Mouse (Mus musculus): ENCODE measurements around the gene Cep295. TPM values are rescaled to one million over a fixed set of nuclear protein-coding genes. Genes with fewer than 3 reads are reported as not detected.
"Not testable (repeated sequence)": the region's sequence is repeated elsewhere in the genome, so short reads cannot be mapped to it uniquely, and the experiment has no call there.

The Cep295 gene
- polyA plus RNA-seq, 1 experiment from 2014 or later = 11.7 TPM

GRCm38 (mm10) chr9:15302881-15303280 is 54.7 kb downstream of the Cep295 start:
- no peaks in the 10 kb centered on the region for H3K9me3 ChIP-seq
- no peak overlapping the region for H3K4me3 ChIP-seq (replicated peaks)
- H3K27me3 ChIP-seq (replicated peaks) = no peaks in the 10 kb centered on the region
- ATAC-seq = no peak
- no peak overlapping the region for H3K27ac ChIP-seq
- H3K4me2 ChIP-seq (replicated peaks) = no peak overlapping the region
- H3K9ac ChIP-seq = no peak overlapping the region
- WGBS = 81% methylated on average over 2 of the region's 2 CpGs
- H3K36me3 ChIP-seq = no peaks in the 10 kb centered on the region
- peaks cover 7% of the 10 kb centered on the region; the same call in 1 of the 2 replicates for H3K4me1 ChIP-seq (replicated peaks)

GRCm38 (mm10) chr9:15302006-15302405 is 55.6 kb downstream of the Cep295 start:
- not testable (repeated sequence) for H3K4me2 ChIP-seq (replicated peaks); ATAC-seq; H3K9ac ChIP-seq; H3K36me3 ChIP-seq; H3K4me3 ChIP-seq (replicated peaks); H3K4me1 ChIP-seq (replicated peaks); H3K27me3 ChIP-seq (replicated peaks); H3K9me3 ChIP-seq; H3K27ac ChIP-seq
- 76% methylated on average over 6 of the region's 6 CpGs for whole genome bisulfite sequencing

GRCm38 (mm10) chr9:15301399-15301798 is 56.2 kb downstream of the Cep295 start:
- Histone ChIP-seq H3K27ac (peak overlapping the region; percentile 67), H3K9me3 (no peaks in the 10 kb centered on the region), H3K4me3 (replicated peaks) (no peak overlapping the region), H3K4me1 (replicated peaks) (no peaks in the 10 kb centered on the region), H3K9ac (peak overlapping the region; percentile 3; the same call in 1 of the 2 replicates), H3K4me2 (replicated peaks) (peak overlapping the region; percentile 33), H3K36me3 (no peaks in the 10 kb centered on the region), H3K27me3 (replicated peaks) (no peaks in the 10 kb centered on the region)
- WGBS = 29% methylated on average over 6 of the region's 6 CpGs
- ATAC-seq = peak; percentile 68

GRCm38 (mm10) chr9:15300056-15300455 is 57.5 kb downstream of the Cep295 start:
- H3K27ac ChIP-seq = no peak overlapping the region
- WGBS = 89% methylated on average over 5 of the region's 5 CpGs
- no peak overlapping the region for H3K9ac ChIP-seq
- H3K27me3 ChIP-seq (replicated peaks) = no peaks in the 10 kb centered on the region
- H3K4me2 ChIP-seq (replicated peaks) = no peak overlapping the region
- H3K36me3 ChIP-seq = no peaks in the 10 kb centered on the region
- ATAC-seq = no peak
- no peak overlapping the region for H3K4me3 ChIP-seq (replicated peaks)
- H3K4me1 ChIP-seq (replicated peaks) = no peaks in the 10 kb centered on the region
- H3K9me3 ChIP-seq = no peaks in the 10 kb centered on the region

- H3K9me3 ChIP-seq = no peaks in the 10 kb centered on the region
- no peak overlapping the region for H3K27ac ChIP-seq
- no peak for ATAC-seq
- H3K4me3 ChIP-seq (replicated peaks) = no peak overlapping the region
- WGBS = 19% methylated on average over 2 of the region's 2 CpGs
- H3K9ac ChIP-seq = no peak overlapping the region
- no peak overlapping the region for H3K4me2 ChIP-seq (replicated peaks)
- no peaks in the 10 kb centered on the region for H3K36me3 ChIP-seq
- H3K4me1 ChIP-seq (replicated peaks) = no peaks in the 10 kb centered on the region
- H3K27me3 ChIP-seq (replicated peaks) = no peaks in the 10 kb centered on the region
Observed at GRCm38 (mm10) chr9:15298451-15298850, 59.1 kb downstream of the Cep295 start.

GRCm38 (mm10) chr9:15297112-15297511 is 60.5 kb downstream of the Cep295 start:
- 87% methylated on average over 7 of the region's 7 CpGs for WGBS
- no peaks in the 10 kb centered on the region for H3K27me3 ChIP-seq (replicated peaks)
- no peak for ATAC-seq

GRCm38 (mm10) chr9:15289251-15289650 is 68.3 kb downstream of the Cep295 start:
- H3K4me3 ChIP-seq (replicated peaks) = no peak overlapping the region
- no peak overlapping the region for H3K27ac ChIP-seq
- H3K4me2 ChIP-seq (replicated peaks) = no peak overlapping the region
- ATAC-seq = no peak
- no peaks in the 10 kb centered on the region for H3K9me3 ChIP-seq
- H3K36me3 ChIP-seq = no peaks in the 10 kb centered on the region
- H3K9ac ChIP-seq = no peak overlapping the region
- WGBS = 85% methylated on average over 6 of the region's 6 CpGs
- no peaks in the 10 kb centered on the region for H3K27me3 ChIP-seq (replicated peaks)
- H3K4me1 ChIP-seq (replicated peaks) = no peaks in the 10 kb centered on the region

More at GRCm38 (mm10) chr9:15297112-15297511, 60.5 kb downstream of the Cep295 start:
- no peaks in the 10 kb centered on the region for H3K36me3 ChIP-seq
- H3K9ac ChIP-seq = no peak overlapping the region
- H3K27ac ChIP-seq = no peak overlapping the region
- no peak overlapping the region for H3K4me2 ChIP-seq (replicated peaks)
- no peaks in the 10 kb centered on the region for H3K4me1 ChIP-seq (replicated peaks)
- no peak overlapping the region for H3K4me3 ChIP-seq (replicated peaks)
- no peaks in the 10 kb centered on the region for H3K9me3 ChIP-seq

GRCm38 (mm10) chr9:15288402-15288801 is 69.2 kb downstream of the Cep295 start:
- H3K27me3 ChIP-seq (replicated peaks) = no peaks in the 10 kb centered on the region
- 90% methylated on average over 3 of the region's 3 CpGs for WGBS
- H3K4me1 ChIP-seq (replicated peaks) = no peaks in the 10 kb centered on the region
- no peaks in the 10 kb centered on the region for H3K36me3 ChIP-seq
- H3K9ac ChIP-seq = no peak overlapping the region
- no peak for ATAC-seq
- no peak overlapping the region for H3K4me3 ChIP-seq (replicated peaks)
- no peak overlapping the region for H3K27ac ChIP-seq
- H3K4me2 ChIP-seq (replicated peaks) = no peak overlapping the region
- H3K9me3 ChIP-seq = no peaks in the 10 kb centered on the region

- ATAC-seq = no peak
- H3K4me3 ChIP-seq (replicated peaks) = no peak overlapping the region
- 67% methylated on average over 6 of the region's 6 CpGs for WGBS
Observed at GRCm38 (mm10) chr9:15287846-15288245, 69.7 kb downstream of the Cep295 start.

GRCm38 (mm10) chr9:15285443-15285842 is 72.1 kb downstream of the Cep295 start:
- no peak overlapping the region for H3K27ac ChIP-seq
- H3K4me2 ChIP-seq (replicated peaks) = no peak overlapping the region
- peaks cover 4% of the 10 kb centered on the region; the same call in 1 of the 2 replicates for H3K4me1 ChIP-seq (replicated peaks)
- H3K9me3 ChIP-seq = no peaks in the 10 kb centered on the region
- no peak for ATAC-seq
- no peaks in the 10 kb centered on the region for H3K36me3 ChIP-seq
- H3K9ac ChIP-seq = no peak overlapping the region
- no peaks in the 10 kb centered on the region for H3K27me3 ChIP-seq (replicated peaks)
- no peak overlapping the region for H3K4me3 ChIP-seq (replicated peaks)
- 79% methylated on average over 3 of the region's 3 CpGs for WGBS

More at GRCm38 (mm10) chr9:15287846-15288245, 69.7 kb downstream of the Cep295 start:
- Histone ChIP-seq H3K27ac (no peak overlapping the region), H3K9ac (no peak overlapping the region), H3K27me3 (replicated peaks) (no peaks in the 10 kb centered on the region), H3K9me3 (no peaks in the 10 kb centered on the region), H3K36me3 (no peaks in the 10 kb centered on the region), H3K4me2 (replicated peaks) (no peak overlapping the region), H3K4me1 (replicated peaks) (no peaks in the 10 kb centered on the region)

GRCm38 (mm10) chr9:15280491-15280879 is 77.1 kb downstream of the Cep295 start:
- 38% methylated on average over 5 of the region's 5 CpGs for WGBS
- ATAC-seq = peak; percentile 13; the same call in 1 of the 2 replicates
- Histone ChIP-seq H3K4me2 (replicated peaks) (peak overlapping the region; percentile 59), H3K36me3 (peaks cover 4% of the 10 kb centered on the region; the same call in 1 of the 2 replicates), H3K4me3 (replicated peaks) (peak overlapping the region; percentile 86), H3K27ac (no peak overlapping the region; the same call in 1 of the 2 replicates), H3K4me1 (replicated peaks) (peaks cover 6% of the 10 kb centered on the region; the same call in 1 of the 2 replicates), H3K9ac (peak overlapping the region; percentile 96), H3K9me3 (no peaks in the 10 kb centered on the region), H3K27me3 (replicated peaks) (no peaks in the 10 kb centered on the region)

- 1% methylated on average over 57 of the region's 57 CpGs for WGBS
- Histone ChIP-seq H3K4me2 (replicated peaks) (peak within 1 kb of the TSS; percentile 59), H3K27ac (peak within 1 kb of the TSS; percentile 92), H3K9ac (peak within 1 kb of the TSS; percentile 96), H3K9me3 (no peaks in the 10 kb centered on the region), H3K36me3 (peaks cover 8% of the 10 kb centered on the region; the same call in 1 of the 2 replicates), H3K4me3 (replicated peaks) (peak within 1 kb of the TSS; percentile 86), H3K27me3 (replicated peaks) (no peaks in the 10 kb centered on the region), H3K4me1 (replicated peaks) (peaks cover 6% of the 10 kb centered on the region; the same call in 1 of the 2 replicates)
- peak; percentile 99 for ATAC-seq
Observed at GRCm38 (mm10) chr9:15279649-15280490, 77.7 kb downstream of the Cep295 start, which contains the start of gene Med17. Med17 (minus strand) TSS chr9:15279931.

Measured in intestine, embryonic 15.5 days (tissue).